Mouse (Mus musculus): ENCODE results near the gene Apobr. TPM values are rescaled to one million over a fixed set of nuclear protein-coding genes. Genes with fewer than 3 reads are reported as not detected.

Gene Apobr
- polyA plus RNA-seq, 1 experiment, result 12.6 TPM

- H3K27ac ChIP-seq (replicated peaks; ENCODE audit: low read depth, low read length), result peak overlapping the region; percentile 90
- H3K4me3 ChIP-seq (ENCODE audit: insufficient read depth, low read depth, low read length), result peak overlapping the region; percentile 66
- peaks cover 5% of the 10 kb centered on the region; the same call in 1 of the 2 replicates for H3K4me1 ChIP-seq (ENCODE audit: control insufficient read depth, insufficient read depth, insufficient read length, low read length)
Measured at GRCm38 (mm10) chr7:126583761-126584160, 981 bp upstream of the Apobr start.

DNA sequence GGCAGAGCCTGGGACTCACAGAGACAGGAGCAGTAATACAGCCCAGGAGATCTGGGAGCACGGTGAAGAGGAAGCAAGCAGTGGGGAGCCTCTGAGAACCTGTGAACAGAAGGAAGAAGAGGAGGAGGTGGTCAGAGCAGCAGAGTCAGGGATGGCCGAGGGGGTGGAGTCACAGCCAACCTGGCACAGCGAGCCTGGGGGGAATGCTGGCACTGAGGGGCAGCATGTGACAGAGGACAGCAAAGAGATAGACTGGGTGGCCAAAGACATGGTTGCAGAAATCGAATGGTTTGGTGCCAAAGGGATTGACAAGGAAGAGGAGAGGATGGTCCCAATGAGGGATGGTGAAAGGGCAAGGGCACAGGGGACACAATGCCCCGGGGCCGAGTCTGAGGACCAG is 975 bp downstream of the Apobr start, which contains the start of gene Cln3:
Gene Cln3, minus strand, starts transcription at position 101 of the 400 bp plus-strand sequence.
- H3K4me3 ChIP-seq (ENCODE audit: insufficient read depth, low read depth, low read length), result peak within 1 kb of the TSS; percentile 32
- peak within 1 kb of the TSS; percentile 42 for H3K27ac ChIP-seq (replicated peaks; ENCODE audit: low read depth, low read length)
- H3K4me1 ChIP-seq (ENCODE audit: control insufficient read depth, insufficient read depth, insufficient read length, low read length), result peaks cover 5% of the 10 kb centered on the region; the same call in 1 of the 2 replicates

DNA sequence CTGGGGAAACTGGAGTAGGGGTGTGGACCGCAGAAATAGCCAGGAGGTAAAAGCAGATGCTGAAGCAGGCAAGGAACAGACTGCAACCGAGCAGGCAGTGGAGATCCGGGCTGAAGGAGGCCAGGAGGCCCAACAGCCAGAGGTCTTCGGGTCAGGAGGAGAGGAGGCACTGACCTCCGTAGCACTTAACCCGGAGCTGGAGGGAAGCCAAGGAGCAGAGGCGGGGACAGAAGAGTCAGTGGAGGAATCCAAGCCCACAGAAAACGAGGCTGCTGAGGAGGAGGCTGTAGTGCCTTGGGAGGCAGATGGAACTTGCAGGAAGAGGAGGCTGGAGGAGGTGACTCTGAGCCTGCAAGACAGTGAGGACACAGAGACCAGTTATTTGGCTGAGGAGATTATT is 2.1 kb downstream of the Apobr start:
- H3K27ac ChIP-seq (replicated peaks; ENCODE audit: low read depth, low read length), result peak overlapping the region; percentile 42
- H3K4me3 ChIP-seq (ENCODE audit: insufficient read depth, low read depth, low read length), result peak overlapping the region; percentile 20
- peaks cover 5% of the 10 kb centered on the region; the same call in 1 of the 2 replicates for H3K4me1 ChIP-seq (ENCODE audit: control insufficient read depth, insufficient read depth, insufficient read length, low read length)

DNA sequence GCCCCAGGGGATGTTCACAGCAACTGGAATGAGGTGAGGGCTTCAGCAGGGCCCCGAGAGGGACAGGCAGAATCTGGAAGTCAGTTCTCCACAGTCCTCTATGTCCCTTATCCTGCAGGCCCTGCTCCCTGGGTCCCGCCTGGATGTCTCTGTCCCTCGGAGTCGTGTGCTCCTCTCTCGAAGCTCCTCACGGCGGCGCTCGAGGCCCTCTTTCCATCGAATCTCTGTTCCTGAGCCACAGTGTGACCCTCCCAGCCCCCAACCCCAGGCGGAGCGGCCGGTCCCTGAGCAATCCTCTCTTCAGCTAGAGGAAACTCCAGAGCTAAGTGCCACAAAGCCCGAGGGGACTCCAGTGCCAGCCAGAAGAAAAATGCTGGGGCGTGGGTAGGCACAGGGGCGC is 3.0 kb downstream of the Apobr start:
- H3K27ac ChIP-seq (replicated peaks; ENCODE audit: low read depth, low read length), result peak overlapping the region; percentile 20
- H3K4me3 ChIP-seq (ENCODE audit: insufficient read depth, low read depth, low read length), result peak overlapping the region; percentile 13; the same call in 1 of the 2 replicates
- H3K4me1 ChIP-seq (ENCODE audit: control insufficient read depth, insufficient read depth, insufficient read length, low read length), result peaks cover 10% of the 10 kb centered on the region

GRCm38 (mm10) chr7:126594862-126595561 is 10.3 kb downstream of the Apobr start, which contains the start of gene Il27:
Gene Il27, minus strand, starts transcription at chr7:126594941.
- H3K4me1 ChIP-seq (ENCODE audit: control insufficient read depth, insufficient read depth, insufficient read length, low read length), result peaks cover 9% of the 10 kb centered on the region
- no peak within 1 kb of the TSS for H3K4me3 ChIP-seq (ENCODE audit: insufficient read depth, low read depth, low read length)
- no peak within 1 kb of the TSS for H3K27ac ChIP-seq (replicated peaks; ENCODE audit: low read depth, low read length)

GRCm38 (mm10) chr7:126595890-126596289 is 11.1 kb downstream of the Apobr start:
- H3K4me1 ChIP-seq (ENCODE audit: control insufficient read depth, insufficient read depth, insufficient read length, low read length), result peaks cover 9% of the 10 kb centered on the region

DNA sequence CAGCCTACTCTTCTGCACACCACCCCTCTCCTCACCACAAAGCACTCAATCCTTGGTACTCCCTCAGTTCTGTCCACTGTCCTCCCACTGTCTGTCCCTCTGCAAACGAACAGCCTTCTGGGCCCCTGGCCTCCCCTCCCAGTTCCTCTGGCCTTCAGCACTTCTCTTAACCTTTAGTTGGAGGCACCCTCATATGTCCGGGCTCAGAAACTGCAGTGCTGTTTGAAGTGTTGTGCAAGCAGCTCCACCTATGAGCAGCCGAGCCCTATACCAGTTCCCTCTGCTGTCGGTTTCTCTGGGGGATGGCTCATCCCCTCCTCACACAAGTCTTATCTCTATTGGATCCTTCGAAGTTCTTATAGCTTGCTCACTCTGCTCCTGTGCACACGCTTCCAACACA is 11.7 kb downstream of the Apobr start:
- H3K4me3 ChIP-seq (ENCODE audit: insufficient read depth, low read depth, low read length), result no peak overlapping the region
- no peak overlapping the region for H3K27ac ChIP-seq (replicated peaks; ENCODE audit: low read depth, low read length)
- H3K4me1 ChIP-seq (ENCODE audit: control insufficient read depth, insufficient read depth, insufficient read length, low read length), result peaks cover 9% of the 10 kb centered on the region

More at GRCm38 (mm10) chr7:126595890-126596289, 11.1 kb downstream of the Apobr start:
- Histone ChIP-seq H3K4me3 (ENCODE audit: insufficient read depth, low read depth, low read length) (no peak overlapping the region), H3K27ac (replicated peaks; ENCODE audit: low read depth, low read length) (no peak overlapping the region)

DNA sequence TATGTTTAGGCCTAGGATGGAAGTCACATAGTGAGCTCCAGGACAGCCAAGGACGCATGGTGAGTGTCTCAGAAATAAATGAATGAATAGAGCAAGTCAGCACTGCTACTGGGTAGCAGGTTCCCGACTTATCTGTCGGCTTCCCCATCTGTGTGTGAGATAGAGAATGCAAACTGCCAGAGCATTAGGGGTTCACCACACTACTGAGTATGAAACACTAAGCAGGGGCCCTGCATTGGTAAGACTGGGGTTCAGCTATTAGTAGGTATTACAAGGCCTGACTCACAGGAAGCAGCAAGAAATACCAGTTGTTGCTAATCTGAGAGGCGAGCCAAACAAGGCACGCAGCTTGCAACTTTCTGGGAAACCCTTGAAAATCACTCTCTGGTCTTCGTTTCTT is 14.2 kb downstream of the Apobr start:
- Histone ChIP-seq H3K27ac (replicated peaks; ENCODE audit: low read depth, low read length) (no peak overlapping the region), H3K4me1 (ENCODE audit: control insufficient read depth, insufficient read depth, insufficient read length, low read length) (no peaks in the 10 kb centered on the region), H3K4me3 (ENCODE audit: insufficient read depth, low read depth, low read length) (no peak overlapping the region)

- Histone ChIP-seq H3K4me3 (ENCODE audit: insufficient read depth, low read depth, low read length) (no peak overlapping the region), H3K27ac (replicated peaks; ENCODE audit: low read depth, low read length) (no peak overlapping the region), H3K4me1 (ENCODE audit: control insufficient read depth, insufficient read depth, insufficient read length, low read length) (no peaks in the 10 kb centered on the region)
Measured at GRCm38 (mm10) chr7:126601896-126602295, 17.2 kb downstream of the Apobr start.

- no peak overlapping the region for H3K4me3 ChIP-seq (ENCODE audit: insufficient read depth, low read depth, low read length)
- H3K27ac ChIP-seq (replicated peaks; ENCODE audit: low read depth, low read length), result no peak overlapping the region
- H3K4me1 ChIP-seq (ENCODE audit: control insufficient read depth, insufficient read depth, insufficient read length, low read length), result peaks cover under 1% of the 10 kb centered on the region; the same call in 1 of the 2 replicates
Measured at GRCm38 (mm10) chr7:126602650-126603049, 17.9 kb downstream of the Apobr start.

DNA sequence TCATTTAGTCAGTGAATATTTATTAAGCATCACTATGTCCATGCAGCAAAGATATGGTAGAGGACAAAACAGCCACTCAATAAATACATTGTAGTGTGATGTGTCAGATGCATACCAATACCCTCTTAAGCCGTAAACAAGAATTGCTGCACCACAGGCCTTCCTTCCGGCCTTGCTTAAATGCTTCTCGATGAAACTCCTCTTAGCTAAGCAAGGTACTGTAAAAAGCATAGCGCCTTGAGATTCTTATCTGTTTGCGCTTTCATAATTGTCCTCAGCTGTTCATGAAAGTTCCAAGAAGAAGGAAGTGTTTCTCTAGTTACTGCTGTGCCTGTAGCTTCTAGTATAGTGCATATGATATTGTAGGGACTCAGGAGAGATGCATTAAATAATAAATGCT is 21.9 kb downstream of the Apobr start:
- Histone ChIP-seq H3K4me3 (ENCODE audit: insufficient read depth, low read depth, low read length) (no peak overlapping the region), H3K4me1 (ENCODE audit: control insufficient read depth, insufficient read depth, insufficient read length, low read length) (peaks cover 2% of the 10 kb centered on the region; the same call in 1 of the 2 replicates), H3K27ac (replicated peaks; ENCODE audit: low read depth, low read length) (0 out of 2 replicates have a peak overlapping the region, but pooled peaks have one; percentile 15)

- H3K27ac ChIP-seq (replicated peaks; ENCODE audit: low read depth, low read length), result 0 out of 2 replicates have a peak overlapping the region, but pooled peaks have one; percentile 22
Measured at GRCm38 (mm10) chr7:126607064-126607463, 22.3 kb downstream of the Apobr start.

GRCm38 (mm10) chr7:126607796-126608195 is 23.1 kb downstream of the Apobr start:
- Histone ChIP-seq H3K4me3 (ENCODE audit: insufficient read depth, low read depth, low read length) (no peak overlapping the region), H3K27ac (replicated peaks; ENCODE audit: low read depth, low read length) (no peak overlapping the region), H3K4me1 (ENCODE audit: control insufficient read depth, insufficient read depth, insufficient read length, low read length) (peaks cover 2% of the 10 kb centered on the region; the same call in 1 of the 2 replicates)

More at GRCm38 (mm10) chr7:126607064-126607463, 22.3 kb downstream of the Apobr start:
- no peak overlapping the region for H3K4me3 ChIP-seq (ENCODE audit: insufficient read depth, low read depth, low read length)
- H3K4me1 ChIP-seq (ENCODE audit: control insufficient read depth, insufficient read depth, insufficient read length, low read length), result peaks cover 2% of the 10 kb centered on the region; the same call in 1 of the 2 replicates

DNA sequence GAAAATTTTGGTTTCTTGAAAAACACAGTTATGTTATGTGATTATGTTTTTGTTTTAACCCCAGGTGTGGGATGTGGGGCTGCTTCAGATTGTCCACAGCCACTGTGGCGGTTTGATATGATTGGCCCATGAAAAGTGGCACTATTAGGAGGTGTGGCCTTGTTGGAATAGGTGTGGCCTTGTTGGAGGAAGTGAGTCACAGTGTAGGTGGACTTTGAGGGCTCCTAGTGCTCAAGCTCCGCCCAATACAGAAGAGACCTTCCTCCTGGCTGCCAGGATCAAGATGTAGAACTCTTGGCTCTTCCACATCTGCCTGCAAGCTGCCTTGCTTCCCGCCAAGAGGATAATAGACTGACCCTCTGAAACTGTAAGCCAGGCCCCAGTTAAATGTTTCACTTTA is 28.0 kb downstream of the Apobr start:
- H3K27ac ChIP-seq (replicated peaks; ENCODE audit: low read depth, low read length), result no peak overlapping the region
- H3K4me1 ChIP-seq (ENCODE audit: control insufficient read depth, insufficient read depth, insufficient read length, low read length), result peaks cover 2% of the 10 kb centered on the region; the same call in 1 of the 2 replicates
- no peak overlapping the region for H3K4me3 ChIP-seq (ENCODE audit: insufficient read depth, low read depth, low read length)

GRCm38 (mm10) chr7:126616707-126617106 is 32.0 kb downstream of the Apobr start:
- Histone ChIP-seq H3K27ac (replicated peaks; ENCODE audit: low read depth, low read length) (no peak overlapping the region), H3K4me1 (ENCODE audit: control insufficient read depth, insufficient read depth, insufficient read length, low read length) (peaks cover 10% of the 10 kb centered on the region; the same call in 1 of the 2 replicates), H3K4me3 (ENCODE audit: insufficient read depth, low read depth, low read length) (no peak overlapping the region)
